Mouse (Mus musculus) right cerebral cortex, postnatal 36 days (tissue): Measurements from ENCODE around the gene Olfr372.
"Not testable (repeated sequence)": the region's sequence is repeated elsewhere in the genome, so short reads cannot be mapped to it uniquely, and the experiment has no call there.

Source experiments
- DNase-seq, 2 experiments: peaks; one replicate each; pipeline ENCODE4 v3.0.0; 2022; ENCODE audit warnings: low spot score in 2 of 2, mixed read lengths in 1 of 2

The Olfr372 gene

DNA sequence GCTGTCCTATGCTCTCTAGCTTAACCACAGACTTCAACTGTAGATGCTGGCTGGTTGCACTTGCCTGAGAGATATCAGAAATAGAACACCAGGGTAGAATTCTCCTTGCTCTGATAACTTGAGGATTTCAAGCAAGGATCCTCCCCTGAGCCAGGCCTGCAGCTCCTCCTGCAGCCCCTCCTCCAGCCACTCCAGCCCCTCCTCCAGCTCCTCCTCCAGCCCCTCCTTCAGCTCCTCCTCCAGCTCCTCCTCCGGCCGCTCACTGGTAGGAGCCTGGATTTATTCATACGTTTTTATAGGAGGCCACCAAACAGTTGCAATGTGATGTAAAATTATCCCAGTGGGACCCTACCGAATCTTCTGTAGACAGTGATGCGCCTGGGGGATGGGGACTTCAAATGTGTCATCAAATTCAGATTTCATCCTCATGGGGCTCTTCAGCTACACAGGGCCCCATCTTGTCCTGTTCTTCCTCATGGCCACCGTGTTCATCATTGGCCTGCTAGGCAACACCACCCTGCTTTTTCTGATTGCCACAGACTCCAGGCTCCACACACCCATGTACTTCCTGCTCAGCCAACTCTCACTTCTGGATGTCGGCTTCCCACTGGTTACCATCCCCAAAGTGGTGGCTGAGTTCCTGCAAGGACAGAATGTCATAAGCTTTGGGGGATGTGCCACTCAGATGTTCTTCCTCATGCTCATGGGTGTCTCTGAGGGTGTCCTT lies 58.5 kb downstream of the Olfr372 start:
- DNase-seq, result not testable (repeated sequence)

DNA sequence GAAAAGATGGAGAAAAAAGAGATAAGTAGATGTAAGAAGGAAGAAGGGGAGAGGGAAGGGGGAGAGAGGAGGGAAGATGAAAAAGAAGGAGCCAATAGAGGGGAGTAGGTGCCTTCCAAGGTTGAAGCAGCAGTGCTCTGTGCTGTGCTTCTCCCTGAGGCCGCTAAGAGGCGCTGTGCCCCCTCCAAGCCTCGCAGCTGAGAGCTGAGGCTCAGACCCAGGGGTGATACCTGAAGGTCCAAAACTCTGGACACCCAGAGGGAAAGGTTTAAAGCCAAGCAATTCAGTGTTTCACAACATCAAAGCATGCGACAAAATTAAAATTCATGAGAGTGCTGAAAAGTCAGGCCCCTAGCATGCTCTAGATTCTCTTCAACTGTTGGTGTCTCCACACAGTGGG lies 64.1 kb downstream of the Olfr372 start:
- DNase-seq, result no peak

DNA sequence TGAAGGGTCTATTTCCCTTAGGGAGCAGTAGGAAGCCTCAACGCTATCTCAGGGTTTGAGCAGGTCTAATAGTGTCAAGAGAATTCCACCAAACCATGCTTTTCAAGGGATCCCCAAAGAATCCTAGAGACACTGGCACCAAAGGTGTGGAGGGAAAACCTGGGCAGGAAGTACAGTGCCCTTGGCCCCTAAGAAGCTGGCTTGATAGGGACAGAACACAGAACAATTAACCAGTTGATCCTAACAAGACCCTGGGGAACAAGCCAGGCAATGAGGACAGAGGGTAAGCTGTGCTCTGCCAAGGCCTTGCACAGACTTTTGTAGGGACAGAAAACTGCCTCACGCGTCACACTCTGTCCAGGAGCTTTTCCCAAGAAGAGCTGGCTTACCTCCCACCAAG lies 65.7 kb downstream of the Olfr372 start, which contains the start of gene Olfr374:
TSS of gene Olfr374 (plus strand) at position 301 of the 400 bp plus-strand sequence.
- DNase-seq, result no peak
